Mouse (Mus musculus) midbrain, postnatal 0 days (tissue): ENCODE measurements around the gene Rtn4rl2. TPM values are rescaled to one million over a fixed set of nuclear protein-coding genes. Genes with fewer than 3 reads are reported as not detected.

Experiments used
- ATAC-seq: fragments of 200-750 bp; cut with Nextera tagmentation; 2 replicates; pipeline ENCODE4 v1.8.0; 2017; ENCODE audit warnings: moderate number of reproducible peaks, mild to moderate bottlenecking, moderate TSS enrichment, moderate library complexity; ENCODE audit not compliant: low FRiP score
- DNase-seq: peaks from one replicate; pipeline ENCODE4 v3.0.0-alpha.2; 2015; ENCODE audit warnings: low spot score
- H3K27ac ChIP-seq: fragments of 300-500 bp; sonication (generic); 2 replicates; pipeline ENCODE4 v1.5.1; 2014; ENCODE audit warnings: low read depth, mild to moderate bottlenecking, low read length, mixed read lengths
- H3K27me3 ChIP-seq: fragments of 300-500 bp; sonication (generic); 2 replicates; pipeline ENCODE4 v1.6.1; 2014; ENCODE audit warnings: low read length, control low read depth, mixed read lengths; ENCODE audit not compliant: insufficient read depth
- H3K36me3 ChIP-seq: fragments of 300-500 bp; sonication (generic); 2 replicates; pipeline ENCODE4 v1.6.1; 2014; ENCODE audit warnings: low read length, control low read depth, mixed read lengths; ENCODE audit not compliant: insufficient read depth
- H3K4me1 ChIP-seq: fragments of 300-500 bp; sonication (generic); 2 replicates; pipeline ENCODE4 v1.6.1; 2014; ENCODE audit warnings: mild to moderate bottlenecking, control low read depth, antibody characterized with exemption, low read length, mixed read lengths; ENCODE audit not compliant: insufficient read depth
- H3K4me2 ChIP-seq: fragments of 300-500 bp; sonication (generic); 2 replicates; pipeline ENCODE4 v1.6.1; 2014; ENCODE audit warnings: low read depth, mild to moderate bottlenecking, low read length, mixed read lengths; ENCODE audit not compliant: poor library complexity, severe bottlenecking
- H3K4me3 ChIP-seq: fragments of 300-500 bp; sonication (generic); 2 replicates; pipeline ENCODE4 v1.5.1; 2014; ENCODE audit warnings: low read depth, mild to moderate bottlenecking, low read length, moderate library complexity
- H3K9ac ChIP-seq: fragments of 300-500 bp; sonication (generic); replicated peaks from 2 replicates; pipeline ENCODE4 v1.6.1; 2014; ENCODE audit warnings: mild to moderate bottlenecking, low read length, moderate library complexity, mixed read lengths; ENCODE audit not compliant: poor library complexity, severe bottlenecking
- H3K9me3 ChIP-seq: fragments of 300-500 bp; sonication (generic); 2 replicates; pipeline ENCODE4 v1.6.1; 2016; ENCODE audit warnings: low read length, control low read depth
- CTCF ChIP-seq: IDR thresholded peaks from 2 replicates; pipeline ENCODE4 v1.5.1; 2016; ENCODE audit warnings: antibody characterized with exemption, mild to moderate bottlenecking
- WGBS: fragments of 180-500 bp; shearing (Covaris S2); extraction: QIAGEN DNeasy Blood & Tissue Kit; methylation state at CpG from one replicate; pipeline ENCODE4 v1.1.7; 2014; 5-methylcytosine and 5-hydroxymethylcytosine counted together
- polyA plus RNA-seq: library from polyadenylated mRNA; unstranded; fragments of >200 nt; fragmentation: Nextera tagmentation; extraction: Ambion mirVana; gene quantifications from 2 replicates; pipeline ENCODE4 v1.2.1, GENCODE M21; 2015
- total RNA-seq: library from RNA; depleted of rRNA; stranded (reverse); fragments of >200 nt; gene quantifications from 2 replicates; pipeline ENCODE4 v1.2.3, GENCODE M21; 2014

Gene Rtn4rl2
- total and polyA plus RNA-seq, 2 experiments from 2014 or later, result 6.5 to 11.4 TPM

GRCm38 (mm10) chr2:84859991-84860780 lies 26.3 kb downstream of the Rtn4rl2 start:
- Histone ChIP-seq H3K4me3 (no peak overlapping the region), H3K4me1 (no peaks in the 10 kb centered on the region), H3K27me3 (no peaks in the 10 kb centered on the region), H3K9ac (no peak overlapping the region), H3K4me2 (no peak overlapping the region), H3K27ac (no peak overlapping the region), H3K9me3 (no peaks in the 10 kb centered on the region), H3K36me3 (no peaks in the 10 kb centered on the region)
- DNase-seq (peak; percentile 30), ATAC-seq (peak; percentile 19; the same call in 1 of the 2 replicates)
- WGBS, result 82% methylated on average over 7 of the region's 7 CpGs
- no peak for TF ChIP-seq CTCF

- H3K4me3 ChIP-seq, result no peak overlapping the region
- H3K9me3 ChIP-seq, result no peaks in the 10 kb centered on the region
- no peaks in the 10 kb centered on the region for H3K27me3 ChIP-seq
- no peaks in the 10 kb centered on the region for H3K4me1 ChIP-seq
- DNase-seq, result no peak
- no peak overlapping the region for H3K9ac ChIP-seq
- no peak overlapping the region for H3K27ac ChIP-seq
- H3K4me2 ChIP-seq, result no peak overlapping the region
- 89% methylated on average over 1 of the region's 1 CpGs for WGBS
- no peak for TF ChIP-seq CTCF
- H3K36me3 ChIP-seq, result no peaks in the 10 kb centered on the region
- no peak for ATAC-seq
Observed at GRCm38 (mm10) chr2:84858551-84858950, 28.0 kb downstream of the Rtn4rl2 start.

GRCm38 (mm10) chr2:84855732-84856131 lies 30.8 kb downstream of the Rtn4rl2 start:
- H3K4me1 ChIP-seq, result no peaks in the 10 kb centered on the region
- ATAC-seq (peak; percentile 50; the same call in 1 of the 2 replicates), DNase-seq (peak; percentile 55)
- peak; percentile 82 for TF ChIP-seq CTCF
- no peaks in the 10 kb centered on the region for H3K27me3 ChIP-seq
- no peak overlapping the region for H3K4me2 ChIP-seq
- no peak overlapping the region for H3K4me3 ChIP-seq
- 48% methylated on average over 2 of the region's 2 CpGs for WGBS
- no peak overlapping the region for H3K27ac ChIP-seq
- no peaks in the 10 kb centered on the region for H3K9me3 ChIP-seq
- no peaks in the 10 kb centered on the region for H3K36me3 ChIP-seq
- H3K9ac ChIP-seq, result no peak overlapping the region

- 38% methylated on average over 23 of the region's 23 CpGs for WGBS
- Histone ChIP-seq H3K27me3 (no peaks in the 10 kb centered on the region), H3K9ac (no peak overlapping the region), H3K9me3 (no peaks in the 10 kb centered on the region), H3K36me3 (no peaks in the 10 kb centered on the region), H3K4me2 (peak overlapping the region; percentile 20), H3K4me1 (no peaks in the 10 kb centered on the region), H3K4me3 (no peak overlapping the region), H3K27ac (no peak overlapping the region)
- TF ChIP-seq CTCF, result no peak
- peak; percentile 26; the same call in 1 of the 2 replicates for ATAC-seq
- DNase-seq, result no peak
Observed at GRCm38 (mm10) chr2:84851130-84852040, 35.1 kb downstream of the Rtn4rl2 start.

- no peak for TF ChIP-seq CTCF
- H3K27me3 ChIP-seq, result no peaks in the 10 kb centered on the region
- H3K4me2 ChIP-seq, result no peak overlapping the region
- no peaks in the 10 kb centered on the region for H3K9me3 ChIP-seq
- no peaks in the 10 kb centered on the region for H3K36me3 ChIP-seq
- no peak overlapping the region for H3K9ac ChIP-seq
- DNase-seq, result no peak
- H3K4me1 ChIP-seq, result no peaks in the 10 kb centered on the region
- no peak overlapping the region for H3K27ac ChIP-seq
- WGBS, result 63% methylated on average over 7 of the region's 7 CpGs
- no peak overlapping the region for H3K4me3 ChIP-seq
- no peak for ATAC-seq
Observed at GRCm38 (mm10) chr2:84850407-84851129, 35.9 kb downstream of the Rtn4rl2 start.
